Mouse (Mus musculus) adipocyte (in vitro differentiated cells): ENCODE data around the gene Epha4.

Source experiments
- DNase-seq: peaks from one replicate; pipeline ENCODE4 v3.0.0-alpha.2; 2016; ENCODE audit warnings: low spot score

Epha4 gene

GRCm38 (mm10) chr1:77514963-77515650, at the start of gene Epha4:
Epha4 (minus strand) TSS chr1:77515088.
- DNase-seq = peak; percentile 38

GRCm38 (mm10) chr1:77556199-77556598, 41.3 kb upstream of the Epha4 start:
- no peak for DNase-seq

GRCm38 (mm10) chr1:77551927-77552326, 37.0 kb upstream of the Epha4 start:
- no peak for DNase-seq

- no peak for DNase-seq
These were observed 30.8 kb upstream of the Epha4 start for GRCm38 (mm10) chr1:77545722-77546121.

- no peak for DNase-seq
These were observed 30.1 kb upstream of the Epha4 start for GRCm38 (mm10) chr1:77545035-77545434.

- no peak for DNase-seq
These were observed 29.4 kb upstream of the Epha4 start for GRCm38 (mm10) chr1:77544279-77544678.

GRCm38 (mm10) chr1:77539945-77540344, 25.1 kb upstream of the Epha4 start:
- no peak for DNase-seq

GRCm38 (mm10) chr1:77538559-77538958, 23.7 kb upstream of the Epha4 start:
- DNase-seq = no peak

- peak; percentile 14 for DNase-seq
These were observed 21.0 kb upstream of the Epha4 start for GRCm38 (mm10) chr1:77535905-77536304.

- DNase-seq = no peak
These were observed 17.8 kb upstream of the Epha4 start for GRCm38 (mm10) chr1:77532576-77533183.

- DNase-seq = no peak
These were observed 17.2 kb upstream of the Epha4 start for GRCm38 (mm10) chr1:77531934-77532575.

- no peak for DNase-seq
These were observed 10.2 kb upstream of the Epha4 start for GRCm38 (mm10) chr1:77525082-77525481.

- DNase-seq = no peak
These were observed 8.5 kb upstream of the Epha4 start for GRCm38 (mm10) chr1:77523354-77523753.

GRCm38 (mm10) chr1:77521640-77522539, 7.0 kb upstream of the Epha4 start:
- no peak for DNase-seq

GRCm38 (mm10) chr1:77518715-77519114, 3.8 kb upstream of the Epha4 start:
- DNase-seq = no peak

GRCm38 (mm10) chr1:77516203-77516991, 1.5 kb upstream of the Epha4 start:
- peak; percentile 72 for DNase-seq

- no peak for DNase-seq
These were observed 728 bp upstream of the Epha4 start for GRCm38 (mm10) chr1:77515651-77515981.

- DNase-seq = no peak
These were observed 444 bp downstream of the Epha4 start for GRCm38 (mm10) chr1:77514325-77514962.

- DNase-seq = no peak
These were observed 946 bp downstream of the Epha4 start for GRCm38 (mm10) chr1:77513959-77514324.

- DNase-seq = no peak
These were observed 1.4 kb downstream of the Epha4 start for GRCm38 (mm10) chr1:77513411-77513941.
